Mouse (Mus musculus) liver, adult 2 months (tissue): ENCODE measurements around the gene Gm44965. TPM values are rescaled to one million over a fixed set of nuclear protein-coding genes. Genes with fewer than 3 reads are reported as not detected.

ENCODE experiments used
- DNase-seq: peaks from one replicate; pipeline ENCODE4 v3.0.0-alpha.2; 2011; ENCODE audit warnings: low read depth, low spot score; ENCODE audit errors: extremely low read depth
- H3K27ac ChIP-seq: fragments of 200-500 bp; replicated peaks from 2 replicates; pipeline ENCODE4 v1.5.1; 2012; ENCODE audit warnings: low read depth, mild to moderate bottlenecking, control low read depth, inconsistent platforms, low read length; ENCODE audit not compliant: insufficient read depth
- H3K27me3 ChIP-seq: fragments of 200-500 bp; 2 replicates; pipeline ENCODE4 v1.6.1; 2012; ENCODE audit warnings: mild to moderate bottlenecking, moderate library complexity, low read length, inconsistent platforms; ENCODE audit not compliant: control insufficient read depth, insufficient read depth
- H3K36me3 ChIP-seq: fragments of 200-500 bp; 2 replicates; pipeline ENCODE4 v1.6.1; 2012; ENCODE audit warnings: low read length, inconsistent platforms; ENCODE audit not compliant: control insufficient read depth, insufficient read depth
- H3K4me1 ChIP-seq: fragments of 200-500 bp; 2 replicates; pipeline ENCODE4 v1.6.1; 2011; ENCODE audit warnings: low read length; ENCODE audit not compliant: control insufficient read depth, insufficient read depth
- H3K4me3 ChIP-seq: fragments of 200-500 bp; 2 replicates; pipeline ENCODE4 v1.5.1; 2011; ENCODE audit warnings: low read depth, mild to moderate bottlenecking, control low read depth, low read length, moderate library complexity; ENCODE audit not compliant: insufficient read depth
- H3K79me2 ChIP-seq: fragments of 200-500 bp; 2 replicates; pipeline ENCODE4 v1.6.1; 2012; ENCODE audit warnings: inconsistent platforms, mild to moderate bottlenecking, low read length, moderate library complexity; ENCODE audit not compliant: control insufficient read depth, insufficient read depth
- H3K9ac ChIP-seq: fragments of 200-500 bp; 2 replicates; pipeline ENCODE4 v1.6.1; 2012; ENCODE audit warnings: low read depth, mild to moderate bottlenecking, control low read depth, inconsistent platforms, low read length
- CTCF ChIP-seq: fragments of 200-500 bp; IDR thresholded peaks from 2 replicates; pipeline ENCODE4 v1.5.1; 2011; ENCODE audit warnings: low read depth, low read length, control low read depth
- POLR2A ChIP-seq: fragments of 200-500 bp; IDR thresholded peaks from 2 replicates; pipeline ENCODE4 v1.6.1; 2011; ENCODE audit warnings: low read length, control low read depth; ENCODE audit not compliant: insufficient read depth; ENCODE audit errors: extremely low read depth
- WGBS: fragments of 180-500 bp; shearing (Covaris S2); methylation state at CpG from one replicate; pipeline ENCODE4 v1.1.7; 2018; 5-methylcytosine and 5-hydroxymethylcytosine counted together
- polyA plus RNA-seq: library from polyadenylated mRNA; depleted of rRNA; stranded (reverse); fragments of >200 nt; gene quantifications from 2 replicates; pipeline ENCODE4 v1.2.3, GENCODE M21; 2012
- total RNA-seq: library from RNA; depleted of rRNA; stranded (reverse); fragments of >200 nt; gene quantifications from 2 replicates; pipeline ENCODE4 v1.2.3, GENCODE M21; 2014

Gm44965 gene
- total and polyA plus RNA-seq, 2 experiments, result not detected

- no peak overlapping the region; the same call in 1 of the 2 replicates for H3K4me3 ChIP-seq
- H3K36me3 ChIP-seq, result no peaks in the 10 kb centered on the region
- peak; percentile 89 for DNase-seq
- 22% methylated on average over 4 of the region's 4 CpGs for WGBS
- H3K27me3 ChIP-seq, result no peaks in the 10 kb centered on the region
- H3K27ac ChIP-seq, result peak overlapping the region; percentile 98
- H3K79me2 ChIP-seq, result no peaks in the 10 kb centered on the region
- TF ChIP-seq CTCF (no peak), POLR2A (no peak)
- peak overlapping the region; percentile 81 for H3K9ac ChIP-seq
- peaks cover 13% of the 10 kb centered on the region for H3K4me1 ChIP-seq
Observed at GRCm38 (mm10) chr6:48553819-48554218, 39.9 kb upstream of the Gm44965 start.

DNA sequence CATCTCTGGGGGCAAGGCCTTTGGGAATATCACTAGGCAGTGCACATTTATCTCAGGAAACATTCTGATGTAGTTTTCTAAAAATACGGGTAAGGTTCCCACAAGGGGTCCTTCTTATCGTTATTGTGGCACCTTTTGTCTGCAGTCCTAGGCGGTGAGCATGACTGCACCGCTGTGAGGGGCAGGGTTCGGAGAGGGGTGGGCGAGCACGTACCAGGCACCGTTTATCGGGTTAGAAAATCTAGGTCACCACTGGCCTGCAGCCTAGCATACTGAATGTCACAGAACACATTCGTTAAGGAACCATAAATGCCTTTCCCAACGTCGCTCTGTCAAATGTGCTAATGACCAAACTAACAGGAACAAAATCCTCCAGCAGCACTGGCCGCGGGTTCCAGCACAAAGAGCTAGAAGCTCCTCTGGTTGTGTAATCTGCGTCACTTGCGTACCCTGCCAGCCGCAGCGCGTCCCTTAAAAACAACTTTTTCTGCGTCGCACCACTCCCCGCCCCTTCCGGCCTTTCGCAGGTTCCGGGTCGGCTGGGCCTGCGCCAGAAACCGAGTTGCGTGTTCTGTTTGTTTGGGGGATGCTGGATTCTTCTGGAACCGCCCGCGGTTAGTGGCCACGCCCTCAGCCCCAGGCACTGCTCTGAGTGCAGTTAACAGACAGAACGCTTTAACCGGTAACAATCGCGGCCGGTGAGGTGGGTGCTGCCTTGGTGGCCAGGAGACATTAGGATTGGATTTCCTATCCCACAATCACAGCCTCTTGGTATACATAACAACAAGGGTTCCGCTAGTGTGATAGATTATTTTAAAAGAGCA is 39.2 kb upstream of the Gm44965 start, which contains the start of gene Lrrc61:
Gene Lrrc61, plus strand, starts transcription at position 517 of the 824 bp plus-strand sequence.
- Histone ChIP-seq H3K27me3 (no peaks in the 10 kb centered on the region), H3K9ac (peak within 1 kb of the TSS; percentile 86), H3K4me3 (peak within 1 kb of the TSS; percentile 65), H3K4me1 (peaks cover 12% of the 10 kb centered on the region), H3K27ac (peak within 1 kb of the TSS; percentile 98), H3K79me2 (no peaks in the 10 kb centered on the region), H3K36me3 (no peaks in the 10 kb centered on the region)
- WGBS, result under 1% methylated on average over 39 of the region's 39 CpGs
- TF ChIP-seq POLR2A (peak; percentile 60), CTCF (no peak)
- peak; percentile 90 for DNase-seq

DNA sequence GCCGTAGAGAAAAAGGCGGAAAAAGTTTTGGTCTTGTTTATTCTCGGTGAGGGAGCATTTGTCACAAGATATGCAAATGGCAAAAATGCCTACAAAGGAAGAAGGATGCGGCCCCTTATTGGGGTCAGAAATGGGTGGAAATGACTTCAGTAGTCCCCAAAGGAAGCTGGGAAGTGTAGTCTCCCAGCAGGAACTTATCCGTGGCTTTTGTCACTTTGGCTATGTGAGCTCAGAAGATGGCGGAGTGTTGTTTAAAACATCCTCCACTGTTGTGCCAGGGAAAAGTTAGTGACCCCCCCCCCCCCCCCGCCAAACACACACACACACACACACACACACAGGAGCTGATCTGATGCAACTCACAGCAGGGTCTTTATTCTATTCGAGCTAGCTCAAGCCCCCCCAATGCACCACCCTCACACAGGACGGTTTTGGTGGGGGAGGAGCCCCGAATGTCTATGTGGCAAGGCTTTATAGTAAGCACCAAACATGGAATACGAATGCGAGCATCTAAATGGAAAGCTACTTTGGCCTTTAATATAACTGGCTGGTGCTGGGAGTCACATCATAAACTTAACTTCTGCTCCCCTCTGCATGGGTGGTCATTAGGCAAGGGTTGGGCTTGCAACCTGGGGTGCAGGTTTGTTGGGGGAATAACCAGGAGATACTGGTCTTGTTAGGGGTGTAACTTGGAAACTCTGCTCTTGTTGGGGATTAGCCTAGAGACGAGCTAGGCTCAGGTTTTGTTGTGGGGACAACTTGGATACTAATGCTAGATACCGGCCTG is 38.4 kb upstream of the Gm44965 start:
- peak; percentile 81 for DNase-seq
- H3K27me3 ChIP-seq, result no peaks in the 10 kb centered on the region
- TF ChIP-seq POLR2A (no peak), CTCF (no peak)
- H3K9ac ChIP-seq, result peak overlapping the region; percentile 86
- peak overlapping the region; percentile 97 for H3K27ac ChIP-seq
- H3K36me3 ChIP-seq, result no peaks in the 10 kb centered on the region
- 29% methylated on average over 14 of the region's 14 CpGs for WGBS
- peaks cover 12% of the 10 kb centered on the region for H3K4me1 ChIP-seq
- H3K4me3 ChIP-seq, result peak overlapping the region; percentile 65
- no peaks in the 10 kb centered on the region for H3K79me2 ChIP-seq

DNA sequence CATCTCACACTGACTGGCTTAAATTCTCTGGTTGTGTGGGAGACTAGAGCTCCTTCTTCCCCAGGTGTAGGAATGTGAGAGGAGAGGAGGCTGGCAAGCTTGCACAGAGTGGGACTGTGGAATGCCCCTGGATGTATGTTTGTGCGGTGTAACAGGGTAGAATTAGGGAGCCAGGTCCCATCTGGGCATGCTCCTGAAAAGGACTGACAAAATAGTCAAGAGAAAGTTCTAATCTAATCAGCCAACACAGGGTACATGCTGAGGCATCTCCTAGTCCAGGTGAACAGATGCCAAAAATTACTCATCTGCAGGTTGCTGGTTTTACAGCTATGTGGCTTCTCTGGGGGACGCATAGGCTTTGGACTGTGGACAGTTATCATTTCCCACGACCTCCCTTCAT is 37.8 kb upstream of the Gm44965 start:
- H3K79me2 ChIP-seq, result no peaks in the 10 kb centered on the region
- no peak for DNase-seq
- no peak overlapping the region for H3K27ac ChIP-seq
- no peak overlapping the region for H3K9ac ChIP-seq
- H3K36me3 ChIP-seq, result no peaks in the 10 kb centered on the region
- peaks cover 12% of the 10 kb centered on the region for H3K4me1 ChIP-seq
- TF ChIP-seq POLR2A (no peak), CTCF (no peak)
- WGBS, result 94% methylated on average over 3 of the region's 3 CpGs
- no peaks in the 10 kb centered on the region for H3K27me3 ChIP-seq
- no peak overlapping the region for H3K4me3 ChIP-seq

- WGBS, result 67% methylated on average over 4 of the region's 4 CpGs
- Histone ChIP-seq H3K36me3 (0 out of 2 replicates have a peak, but pooled peaks cover 3% of the 10 kb centered on the region), H3K9ac (no peak overlapping the region), H3K4me1 (peaks cover 28% of the 10 kb centered on the region), H3K27ac (no peak overlapping the region), H3K27me3 (no peaks in the 10 kb centered on the region), H3K4me3 (no peak overlapping the region), H3K79me2 (no peaks in the 10 kb centered on the region)
- TF ChIP-seq POLR2A (no peak), CTCF (no peak)
- no peak for DNase-seq
Observed at GRCm38 (mm10) chr6:48565693-48566310, 27.9 kb upstream of the Gm44965 start.
